Mouse (Mus musculus): ENCODE data around the gene Rad1. TPM values are rescaled to one million over a fixed set of nuclear protein-coding genes. Genes with fewer than 3 reads are reported as not detected.

The Rad1 gene
- polyA plus RNA-seq, 1 experiment from 2014 or later = 15.1 TPM

DNA sequence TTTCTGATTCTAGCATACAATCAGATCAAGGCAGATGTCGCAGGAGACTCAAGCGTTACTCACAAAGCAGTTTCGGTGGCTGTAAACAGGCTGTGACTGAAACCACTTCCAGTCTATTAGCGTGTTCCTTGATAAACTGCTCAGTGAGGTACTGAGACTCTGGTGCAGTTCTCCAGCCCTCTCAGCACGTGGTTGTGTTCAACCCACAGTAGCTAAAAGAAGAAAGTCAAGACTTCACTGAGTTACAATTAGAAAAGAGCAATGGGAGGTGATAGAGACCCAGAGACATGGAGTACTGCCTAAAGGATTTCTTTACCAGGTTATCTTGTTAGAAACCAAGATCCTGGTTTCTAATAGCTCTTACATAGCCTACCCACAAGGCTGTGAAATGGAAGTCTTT is 13.8 kb downstream of the Rad1 start:
- no peaks in the 10 kb centered on the region for H3K27me3 ChIP-seq (ENCODE audit: control insufficient read depth, insufficient read depth, low read length)
- no peak overlapping the region for H3K4me3 ChIP-seq (ENCODE audit: low read depth, low read length)
- H3K9me3 ChIP-seq (ENCODE audit: control insufficient read depth, low read length) = no peaks in the 10 kb centered on the region
- ATAC-seq (ENCODE audit: low FRiP score, low TSS enrichment) (no peak), DNase-seq (ENCODE audit: low spot score) (no peak)
- H3K9ac ChIP-seq (ENCODE audit: low read length) = no peak overlapping the region
- H3K4me1 ChIP-seq (replicated peaks; ENCODE audit: control insufficient read depth, insufficient read depth) = no peaks in the 10 kb centered on the region
- no peak overlapping the region for H3K4me2 ChIP-seq (replicated peaks; ENCODE audit: low read depth)
- WGBS = 75% methylated on average over 5 of the region's 5 CpGs
- TF ChIP-seq CTCF (IDR thresholded peaks at IDR 0.05; ENCODE audit: low read depth) = no peak
- TF ChIP-seq EP300 (optimal IDR thresholded peaks at IDR 0.05) = no peak
- H3K36me3 ChIP-seq (ENCODE audit: control insufficient read depth, insufficient read depth, low read length) = no peaks in the 10 kb centered on the region
- H3K27ac ChIP-seq (replicated peaks) = no peak overlapping the region

DNA sequence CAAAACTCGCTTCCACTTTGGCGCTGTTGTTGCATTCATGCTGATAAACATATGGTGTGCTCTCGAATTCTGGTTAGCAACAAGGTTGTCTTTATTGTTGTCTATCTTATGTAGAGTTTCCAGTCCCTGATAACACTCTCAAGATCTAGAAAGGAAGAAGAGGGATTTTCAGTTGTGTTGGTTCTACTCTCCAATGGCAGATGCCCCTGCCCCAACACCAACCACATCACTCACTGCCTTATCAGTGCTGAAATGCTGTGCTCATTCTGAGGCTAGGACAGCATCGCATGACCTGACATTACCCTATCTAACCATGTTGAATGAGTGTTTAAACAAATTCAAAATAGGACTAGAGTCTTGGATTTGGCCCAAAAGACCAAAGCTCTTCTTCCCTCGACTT is 14.2 kb downstream of the Rad1 start:
- Histone ChIP-seq H3K9ac (ENCODE audit: low read length) (no peak overlapping the region), H3K4me1 (replicated peaks; ENCODE audit: control insufficient read depth, insufficient read depth) (no peaks in the 10 kb centered on the region), H3K4me3 (ENCODE audit: low read depth, low read length) (no peak overlapping the region), H3K36me3 (ENCODE audit: control insufficient read depth, insufficient read depth, low read length) (no peaks in the 10 kb centered on the region), H3K4me2 (replicated peaks; ENCODE audit: low read depth) (no peak overlapping the region), H3K9me3 (ENCODE audit: control insufficient read depth, low read length) (no peaks in the 10 kb centered on the region), H3K27ac (replicated peaks) (no peak overlapping the region), H3K27me3 (ENCODE audit: control insufficient read depth, insufficient read depth, low read length) (no peaks in the 10 kb centered on the region)
- ATAC-seq (ENCODE audit: low FRiP score, low TSS enrichment) (no peak), DNase-seq (ENCODE audit: low spot score) (no peak)
- TF ChIP-seq EP300 (optimal IDR thresholded peaks at IDR 0.05) (no peak), CTCF (IDR thresholded peaks at IDR 0.05; ENCODE audit: low read depth) (no peak)
- 70% methylated on average over 5 of the region's 5 CpGs for WGBS

DNA sequence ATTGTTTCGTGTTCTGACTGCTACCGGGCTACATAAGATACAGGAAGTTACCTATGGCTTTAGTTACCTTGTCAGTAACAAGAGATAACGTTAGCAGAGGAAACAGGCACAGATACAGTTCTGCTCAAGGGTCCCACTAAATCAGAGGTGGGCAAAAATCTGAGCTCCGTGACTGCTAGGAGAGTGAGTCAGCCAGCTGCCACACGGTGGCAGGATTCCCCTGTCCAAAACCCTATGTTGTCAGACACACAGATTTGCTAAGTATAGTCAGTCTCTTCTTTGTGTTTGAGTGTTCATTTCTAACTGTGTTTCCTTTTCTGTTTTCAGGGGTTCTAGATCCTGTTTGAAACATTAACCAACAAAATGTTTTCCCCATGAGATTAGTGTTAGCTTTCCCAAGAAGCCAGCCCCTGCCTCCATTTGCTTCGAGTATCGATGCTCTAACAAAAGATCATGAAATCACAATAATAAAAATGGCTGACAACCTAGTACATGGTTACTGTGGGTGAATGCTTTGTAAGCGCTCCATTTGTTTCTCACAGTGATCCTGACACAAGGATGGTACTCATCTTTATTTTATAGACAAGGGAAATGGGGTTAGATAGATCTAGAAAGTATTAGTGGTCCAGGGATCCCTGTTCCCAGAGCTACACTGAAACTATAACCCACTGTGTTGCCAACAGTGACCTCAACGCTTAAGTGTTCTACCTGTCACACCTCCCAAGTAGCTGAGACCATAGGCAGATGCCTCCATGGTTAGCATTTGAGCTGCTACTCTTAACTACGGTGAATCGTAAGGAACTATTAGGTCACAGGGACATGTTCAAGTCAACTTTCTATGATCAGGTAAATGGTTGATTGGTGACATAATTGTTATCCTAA is 15.3 kb downstream of the Rad1 start:
- H3K9ac ChIP-seq (ENCODE audit: low read length) = no peak overlapping the region
- no peak overlapping the region for H3K4me3 ChIP-seq (ENCODE audit: low read depth, low read length)
- no peak overlapping the region for H3K4me2 ChIP-seq (replicated peaks; ENCODE audit: low read depth)
- no peaks in the 10 kb centered on the region for H3K27me3 ChIP-seq (ENCODE audit: control insufficient read depth, insufficient read depth, low read length)
- H3K9me3 ChIP-seq (ENCODE audit: control insufficient read depth, low read length) = no peaks in the 10 kb centered on the region
- ATAC-seq (ENCODE audit: low FRiP score, low TSS enrichment) (peak; percentile 71), DNase-seq (ENCODE audit: low spot score) (peak; percentile 55)
- H3K36me3 ChIP-seq (ENCODE audit: control insufficient read depth, insufficient read depth, low read length) = no peaks in the 10 kb centered on the region
- TF ChIP-seq EP300 (optimal IDR thresholded peaks at IDR 0.05) (no peak), CTCF (IDR thresholded peaks at IDR 0.05; ENCODE audit: low read depth) (peak; percentile 89)
- H3K4me1 ChIP-seq (replicated peaks; ENCODE audit: control insufficient read depth, insufficient read depth) = no peaks in the 10 kb centered on the region
- no peak overlapping the region for H3K27ac ChIP-seq (replicated peaks)
- WGBS = 51% methylated on average over 11 of the region's 11 CpGs

DNA sequence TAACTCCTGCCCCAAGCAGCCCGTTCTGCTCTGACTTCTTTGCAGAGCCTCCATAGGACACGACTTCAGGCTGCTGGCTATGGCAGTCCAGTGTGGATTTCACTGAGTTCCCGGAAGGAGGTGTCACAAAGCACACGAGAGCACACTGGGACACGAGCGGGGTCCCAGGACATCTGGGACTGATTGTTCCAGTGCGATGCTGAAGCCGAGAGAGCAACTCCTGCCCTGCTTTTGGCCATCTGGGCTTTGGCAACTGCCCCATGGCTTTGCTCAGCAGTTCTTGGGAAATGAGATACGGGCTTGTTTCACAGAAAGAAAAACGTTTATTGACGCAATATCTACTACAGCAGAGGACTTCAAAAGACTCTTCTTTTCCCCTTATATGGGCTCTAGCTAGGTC is 20.3 kb downstream of the Rad1 start:
- Histone ChIP-seq H3K9ac (ENCODE audit: low read length) (no peak overlapping the region), H3K9me3 (ENCODE audit: control insufficient read depth, low read length) (no peaks in the 10 kb centered on the region), H3K4me2 (replicated peaks; ENCODE audit: low read depth) (no peak overlapping the region), H3K4me1 (replicated peaks; ENCODE audit: control insufficient read depth, insufficient read depth) (no peaks in the 10 kb centered on the region), H3K36me3 (ENCODE audit: control insufficient read depth, insufficient read depth, low read length) (no peaks in the 10 kb centered on the region), H3K27ac (replicated peaks) (no peak overlapping the region), H3K4me3 (ENCODE audit: low read depth, low read length) (no peak overlapping the region), H3K27me3 (ENCODE audit: control insufficient read depth, insufficient read depth, low read length) (no peaks in the 10 kb centered on the region)
- no peak for ATAC-seq (ENCODE audit: low FRiP score, low TSS enrichment)
- DNase-seq (ENCODE audit: low spot score) = no peak
- WGBS = 56% methylated on average over 11 of the region's 11 CpGs
- TF ChIP-seq CTCF (IDR thresholded peaks at IDR 0.05; ENCODE audit: low read depth) = no peak

DNA sequence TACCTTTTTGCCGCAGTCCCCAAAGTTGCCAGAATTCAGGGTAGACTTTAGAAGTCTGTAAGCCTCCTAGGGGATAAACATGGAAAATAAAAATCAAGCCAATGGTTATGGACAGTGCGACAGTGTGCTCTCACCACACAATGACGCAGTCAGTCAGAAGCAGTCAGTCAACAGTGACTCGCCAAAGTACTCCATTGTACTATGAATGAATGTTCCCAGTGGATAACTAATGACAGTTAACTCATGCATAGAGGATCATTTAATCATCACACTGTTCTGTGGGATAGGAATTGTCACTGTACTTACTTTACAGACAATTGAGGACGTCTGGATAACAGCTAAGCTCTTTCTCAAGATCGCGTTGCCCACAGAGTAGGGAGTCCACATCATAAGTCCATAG is 29.3 kb downstream of the Rad1 start:
- H3K9me3 ChIP-seq (ENCODE audit: control insufficient read depth, low read length) = no peaks in the 10 kb centered on the region

DNA sequence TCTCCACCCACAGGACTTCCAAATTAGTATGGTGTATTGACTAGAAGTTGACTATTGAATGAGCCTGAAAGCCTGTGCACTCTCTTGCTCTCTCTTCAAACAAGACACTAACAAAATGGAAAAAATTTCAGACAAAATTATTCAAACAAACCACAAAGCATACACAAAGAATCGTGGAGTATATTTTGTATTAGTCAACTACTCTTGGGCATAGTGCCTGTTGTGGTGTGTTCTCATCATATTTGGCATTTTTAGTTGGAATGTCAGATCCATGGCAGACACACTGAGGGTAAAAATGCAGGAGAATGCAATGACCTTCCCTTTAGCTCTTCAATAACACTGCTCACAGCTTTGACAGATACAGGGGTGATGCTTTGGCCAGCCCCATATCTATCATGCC is 40.1 kb downstream of the Rad1 start:
- no peaks in the 10 kb centered on the region for H3K36me3 ChIP-seq (ENCODE audit: control insufficient read depth, insufficient read depth, low read length)
- H3K4me3 ChIP-seq (ENCODE audit: low read depth, low read length) = no peak overlapping the region
- H3K4me1 ChIP-seq (replicated peaks; ENCODE audit: control insufficient read depth, insufficient read depth) = no peaks in the 10 kb centered on the region
- no peak for DNase-seq (ENCODE audit: low spot score)
- no peak overlapping the region for H3K27ac ChIP-seq (replicated peaks)
- H3K4me2 ChIP-seq (replicated peaks; ENCODE audit: low read depth) = no peak overlapping the region
- no peaks in the 10 kb centered on the region for H3K27me3 ChIP-seq (ENCODE audit: control insufficient read depth, insufficient read depth, low read length)
- H3K9ac ChIP-seq (ENCODE audit: low read length) = no peak overlapping the region
- 78% methylated on average over 1 of the region's 1 CpGs for WGBS
- TF ChIP-seq EP300 (optimal IDR thresholded peaks at IDR 0.05) = no peak
- TF ChIP-seq CTCF (IDR thresholded peaks at IDR 0.05; ENCODE audit: low read depth) = no peak
- no peaks in the 10 kb centered on the region for H3K9me3 ChIP-seq (ENCODE audit: control insufficient read depth, low read length)
- ATAC-seq (ENCODE audit: low FRiP score, low TSS enrichment) = no peak

More for the DNA sequence above, 29.3 kb downstream of the Rad1 start:
- Histone ChIP-seq H3K4me2 (replicated peaks; ENCODE audit: low read depth) (no peak overlapping the region), H3K9ac (ENCODE audit: low read length) (no peak overlapping the region), H3K4me1 (replicated peaks; ENCODE audit: control insufficient read depth, insufficient read depth) (no peaks in the 10 kb centered on the region), H3K27me3 (ENCODE audit: control insufficient read depth, insufficient read depth, low read length) (no peaks in the 10 kb centered on the region), H3K27ac (replicated peaks) (no peak overlapping the region), H3K4me3 (ENCODE audit: low read depth, low read length) (no peak overlapping the region), H3K36me3 (ENCODE audit: control insufficient read depth, insufficient read depth, low read length) (no peaks in the 10 kb centered on the region)
- 84% methylated on average over 7 of the region's 7 CpGs for WGBS
- DNase-seq (ENCODE audit: low spot score) (no peak), ATAC-seq (ENCODE audit: low FRiP score, low TSS enrichment) (no peak)
- no peak for TF ChIP-seq EP300 (optimal IDR thresholded peaks at IDR 0.05)
- TF ChIP-seq CTCF (IDR thresholded peaks at IDR 0.05; ENCODE audit: low read depth) = no peak
